Mouse (Mus musculus) v-Abl transformed pro-B cells (cell line): ENCODE measurements around the gene Hs6st1.

Experiments used
- in situ Hi-C, 2 experiments: fragments of 400-800 bp; cut with MboI; formaldehyde crosslinking; loops; one replicate each; pipeline ENCODE4 v1.15.1; 2025; ENCODE audit not compliant: unreplicated experiment in 2 of 2

The Hs6st1 gene

GRCm38 (mm10) chr1:36118061-36118685 lies 50.0 kb downstream of the Hs6st1 start:
- in situ Hi-C loops = no loop called here

DNA sequence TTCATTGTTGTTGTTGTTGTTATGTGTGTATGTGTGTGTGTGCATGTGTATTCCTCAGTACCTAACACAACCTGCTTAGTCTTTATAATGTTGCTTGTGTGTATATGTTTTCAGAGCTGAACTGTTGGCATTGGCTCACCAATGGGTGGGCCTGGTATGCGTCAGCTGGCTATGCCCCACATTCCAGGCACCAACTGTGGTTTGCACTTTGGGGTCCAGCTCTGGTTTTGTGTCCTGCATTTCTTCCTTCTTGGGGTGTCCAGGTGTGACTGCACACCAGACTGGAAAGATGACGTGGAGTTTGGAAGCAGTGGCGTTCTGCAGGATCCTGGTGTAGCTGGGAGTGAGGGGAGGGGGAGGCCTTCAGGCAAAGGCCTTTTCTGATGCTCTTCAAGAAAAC lies 50.8 kb downstream of the Hs6st1 start:
- in situ Hi-C loops = no loop called here

DNA sequence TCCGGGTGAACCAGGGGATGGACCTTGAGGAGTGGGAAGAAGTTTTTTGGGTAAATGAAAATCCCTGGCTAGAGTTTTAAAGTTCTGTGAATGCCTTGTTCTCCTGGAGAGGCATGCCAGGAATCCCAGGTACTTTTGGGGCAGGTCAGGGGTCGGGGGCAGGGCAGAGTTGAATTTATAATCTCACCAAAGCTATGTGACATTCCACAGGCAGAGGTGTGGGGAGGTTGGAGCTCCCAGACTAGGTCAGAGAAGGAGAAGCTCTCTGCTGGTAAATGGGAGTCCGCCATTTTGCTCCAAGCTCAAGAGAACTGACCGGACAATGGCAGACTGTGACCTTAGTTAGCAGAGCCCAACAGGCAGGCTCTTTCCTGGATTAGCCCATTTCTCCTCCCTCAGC lies 51.2 kb downstream of the Hs6st1 start:
- in situ Hi-C loops = no loop called here

GRCm38 (mm10) chr1:36121172-36121571 lies 53.0 kb downstream of the Hs6st1 start:
- in situ Hi-C loops = loop anchor here in 1 of 2 experiments (10.0 kb wide), 1 partner anchor 276 kb away; no protein-coding TSS in a partner anchor

DNA sequence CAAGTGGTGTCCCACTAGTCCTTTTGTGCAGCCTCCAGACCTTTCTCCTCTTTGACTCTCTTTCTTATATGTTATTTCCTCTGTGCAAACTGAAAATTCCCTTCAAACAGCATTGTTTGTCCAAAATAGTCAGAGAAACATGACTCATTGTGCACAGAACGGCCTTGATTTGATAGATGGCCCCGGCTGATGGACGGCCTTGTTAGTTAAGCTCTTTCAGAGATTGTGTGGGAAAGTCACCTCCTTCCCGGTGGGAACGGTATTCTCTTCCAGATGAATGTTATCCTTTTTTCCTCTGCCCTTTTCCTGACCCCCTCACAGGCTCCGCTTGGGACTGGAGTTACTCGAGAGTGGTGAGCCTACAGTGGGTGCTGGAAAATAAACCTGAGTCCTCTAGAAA lies 56.9 kb downstream of the Hs6st1 start:
- in situ Hi-C loops = loop anchor here in 1 of 2 experiments (10.0 to 25.0 kb wide), 3 partner anchors 280 to 1263 kb away; no protein-coding TSS in a partner anchor

DNA sequence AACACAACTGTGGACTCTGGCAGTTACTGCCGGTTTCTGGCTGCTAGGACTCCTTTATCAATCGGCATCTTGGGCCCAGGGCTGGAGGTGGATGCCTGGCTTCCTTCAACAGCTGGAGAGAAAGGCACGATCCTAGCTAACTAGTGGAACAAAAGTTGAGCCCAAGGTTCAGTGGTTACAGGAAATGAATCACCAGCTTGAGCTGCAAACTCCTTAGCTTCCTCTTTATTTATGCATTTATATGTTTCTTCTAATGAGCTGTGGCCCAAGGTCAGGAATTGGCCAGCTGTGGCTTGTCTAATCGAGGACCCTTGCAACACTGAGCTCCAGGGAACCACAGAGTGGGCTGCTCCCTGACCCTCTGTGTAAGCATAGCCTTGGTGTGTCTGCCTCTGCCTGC lies 60.9 kb downstream of the Hs6st1 start:
- in situ Hi-C loops = loop anchor here in 1 of 2 experiments (10.0 to 25.0 kb wide), 3 partner anchors 284 to 1267 kb away; no protein-coding TSS in a partner anchor

- in situ Hi-C loops = loop anchor here (5.0 to 25.0 kb wide), 8 partner anchors 63 to 1268 kb away; partner anchors contain the start of gene Hs6st1 (in 2 of the 2)
Measured at GRCm38 (mm10) chr1:36129881-36130280, 61.7 kb downstream of the Hs6st1 start.

DNA sequence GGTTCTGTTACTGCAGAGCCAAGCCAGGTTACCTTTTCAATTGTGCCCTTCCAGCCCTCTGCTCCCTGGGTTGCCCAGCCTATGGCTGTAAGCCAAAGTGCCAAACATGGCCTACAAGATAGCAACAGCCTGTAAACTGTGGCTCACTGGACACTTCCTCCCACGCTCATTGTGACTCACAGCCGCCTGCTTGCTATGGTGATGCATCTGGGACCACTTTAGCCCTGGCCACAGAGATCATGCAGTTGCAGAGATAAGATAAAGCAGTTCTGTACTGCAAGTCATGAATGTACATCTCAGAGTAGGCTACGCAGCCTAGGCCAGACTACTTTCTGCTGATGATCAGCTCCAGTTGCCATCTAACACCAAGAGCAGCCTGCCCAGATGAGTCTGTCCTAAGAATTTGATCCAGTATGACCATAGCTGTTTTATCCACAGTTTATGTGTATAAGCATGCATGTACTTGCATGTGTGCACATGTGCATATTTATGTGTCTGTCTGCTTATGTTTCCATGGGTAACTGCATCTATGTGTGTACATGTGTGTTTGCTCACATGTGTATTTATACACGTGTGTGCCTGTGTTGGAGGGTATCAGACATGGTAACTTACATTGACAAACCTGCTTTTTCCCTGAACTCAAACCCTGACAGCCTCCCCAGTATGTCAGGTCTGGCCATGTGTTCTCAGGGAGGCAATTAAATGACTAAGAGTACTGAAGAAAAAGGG lies 62.3 kb downstream of the Hs6st1 start:
- in situ Hi-C loops = loop anchor here (5.0 to 25.0 kb wide), 7 partner anchors 63 to 1268 kb away; partner anchors contain the start of gene Hs6st1 (in 2 of the 2)

GRCm38 (mm10) chr1:36131154-36131553 lies 63.0 kb downstream of the Hs6st1 start:
- in situ Hi-C loops = loop anchor here (5.0 to 25.0 kb wide), 7 partner anchors 64 to 1269 kb away; partner anchors contain the start of gene Hs6st1 (in 2 of the 2)

DNA sequence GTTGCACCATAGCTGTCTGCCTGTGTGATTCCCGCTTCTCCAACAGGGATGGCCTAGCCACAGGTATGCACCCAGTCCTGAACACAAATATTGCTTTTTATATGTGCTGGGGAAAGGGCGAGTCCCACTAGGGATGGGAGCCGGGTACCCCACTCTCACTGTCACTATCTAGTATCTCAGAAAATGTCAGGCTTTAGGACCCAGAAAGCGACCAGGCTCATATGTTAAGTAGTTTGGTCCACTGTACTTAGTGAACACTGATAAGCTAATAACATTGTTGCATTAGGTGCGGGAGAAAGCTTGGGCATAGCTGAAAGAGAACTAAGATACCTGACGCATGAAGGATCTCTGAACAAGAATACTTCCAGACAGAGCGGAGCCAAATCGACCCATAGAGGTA lies 63.6 kb downstream of the Hs6st1 start:
- in situ Hi-C loops = loop anchor here (5.0 to 25.0 kb wide), 7 partner anchors 64 to 1269 kb away; partner anchors contain the start of gene Hs6st1 (in 2 of the 2)

- in situ Hi-C loops = loop anchor here (5.0 to 25.0 kb wide), 7 partner anchors 65 to 1270 kb away; partner anchors contain the start of gene Hs6st1 (in 2 of the 2)
Measured at GRCm38 (mm10) chr1:36132211-36132610, 64.0 kb downstream of the Hs6st1 start.

DNA sequence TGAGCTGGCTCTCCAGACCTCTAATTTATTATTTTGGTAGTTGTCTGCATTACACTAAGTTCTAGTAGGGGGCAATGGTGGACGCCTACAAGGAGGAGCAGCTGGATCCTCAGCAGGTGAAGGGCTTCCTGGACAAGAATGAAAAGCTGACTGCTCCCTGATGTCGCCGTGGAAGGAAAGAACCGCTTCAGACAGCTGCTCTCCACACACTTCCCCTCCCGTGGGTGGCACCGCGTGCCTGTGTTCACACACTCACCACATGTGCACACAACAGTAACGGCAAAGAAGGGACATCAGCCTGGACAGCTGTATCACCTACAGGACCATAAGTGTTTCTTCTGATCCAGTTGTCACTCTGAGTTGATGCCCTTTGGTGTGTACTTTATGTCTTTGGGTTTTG lies 64.8 kb downstream of the Hs6st1 start:
- in situ Hi-C loops = loop anchor here (5.0 to 25.0 kb wide), 7 partner anchors 66 to 1271 kb away; partner anchors contain the start of gene Hs6st1 (in 2 of the 2)

DNA sequence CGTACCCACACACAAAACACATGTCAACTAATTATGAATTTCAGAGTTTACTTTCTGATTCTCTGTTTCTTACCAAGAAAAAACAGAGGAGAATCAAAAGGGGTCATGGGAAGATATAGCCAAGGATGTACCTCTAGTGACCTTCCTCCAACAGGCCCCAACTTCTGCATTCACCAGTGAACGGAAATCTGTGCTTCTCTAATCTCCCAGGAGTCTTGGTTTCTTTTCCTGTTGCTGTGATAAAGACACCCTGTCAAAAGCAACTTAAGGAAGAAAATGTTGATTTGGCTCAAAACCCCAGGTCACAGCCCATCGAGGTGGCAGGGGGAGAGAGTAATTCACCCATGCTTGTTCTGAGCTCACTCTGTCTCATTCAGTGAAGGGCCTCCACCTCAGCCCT lies 65.4 kb downstream of the Hs6st1 start:
- in situ Hi-C loops = loop anchor here (5.0 to 25.0 kb wide), 7 partner anchors 66 to 1271 kb away; partner anchors contain the start of gene Hs6st1 (in 2 of the 2)

DNA sequence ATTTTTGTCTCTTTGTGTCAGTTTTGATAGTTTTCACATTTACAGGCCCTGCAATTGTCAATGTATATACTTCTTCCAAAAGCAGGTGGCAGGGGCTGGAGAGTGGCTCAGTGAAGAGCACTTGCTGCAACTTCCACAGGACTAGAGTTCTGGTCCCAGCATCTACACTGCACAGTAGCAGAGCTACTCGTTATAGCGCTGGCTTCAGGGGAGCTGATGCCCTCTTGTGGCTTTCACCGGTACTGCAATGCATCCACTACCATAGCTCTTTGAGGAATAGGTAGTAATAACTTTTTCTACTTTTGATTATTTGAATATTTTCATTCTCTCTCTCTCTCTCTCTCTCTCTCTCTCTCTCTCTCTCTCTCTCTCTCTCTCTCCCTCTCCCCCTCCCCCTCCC lies 66.4 kb downstream of the Hs6st1 start:
- in situ Hi-C loops = loop anchor here (5.0 to 25.0 kb wide), 7 partner anchors 67 to 1272 kb away; partner anchors contain the start of gene Hs6st1 (in 2 of the 2)

DNA sequence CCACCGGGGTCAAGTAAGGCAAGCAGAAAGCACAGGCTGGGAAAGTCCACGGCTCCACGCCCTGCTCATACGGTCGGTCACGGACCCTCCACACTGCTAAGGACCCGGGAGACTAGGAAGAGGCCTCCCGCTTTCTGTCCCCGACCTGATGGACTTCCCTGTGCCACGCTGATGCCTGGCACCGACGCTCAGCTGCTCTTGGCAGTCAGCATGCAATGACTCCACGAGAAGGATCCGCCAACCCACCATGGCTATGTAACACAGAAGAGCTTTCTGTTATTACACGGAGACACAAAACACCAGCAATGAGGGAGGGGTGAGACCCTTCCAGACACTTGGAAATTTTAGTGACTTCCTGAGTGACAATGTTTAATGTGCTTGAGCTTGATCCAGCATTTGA lies 72.1 kb downstream of the Hs6st1 start:
- in situ Hi-C loops = loop anchor here in 1 of 2 experiments (25.0 kb wide), 2 partner anchors 753 to 1278 kb away; no protein-coding TSS in a partner anchor

DNA sequence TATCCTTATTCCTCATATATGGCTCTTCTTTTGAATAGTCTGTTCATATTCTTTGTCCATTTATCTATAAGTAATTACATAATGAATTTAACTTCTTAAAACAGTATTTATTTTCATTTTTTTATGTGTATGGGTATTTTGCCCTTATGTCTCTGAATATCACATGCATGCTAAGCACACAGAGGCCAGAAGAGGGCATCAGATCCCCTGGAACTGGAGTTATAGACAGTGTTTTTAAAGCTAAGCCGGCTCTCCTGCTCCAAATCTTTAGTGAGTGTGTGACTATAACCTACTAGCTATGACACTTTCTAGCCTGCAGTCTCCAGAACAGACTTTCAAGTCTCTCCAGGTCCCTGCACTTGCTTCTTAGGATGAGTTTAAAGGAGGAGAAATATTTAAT lies 76.8 kb downstream of the Hs6st1 start:
- in situ Hi-C loops = loop anchor here (5.0 to 25.0 kb wide), 4 partner anchors 132 to 1283 kb away; no protein-coding TSS in a partner anchor

DNA sequence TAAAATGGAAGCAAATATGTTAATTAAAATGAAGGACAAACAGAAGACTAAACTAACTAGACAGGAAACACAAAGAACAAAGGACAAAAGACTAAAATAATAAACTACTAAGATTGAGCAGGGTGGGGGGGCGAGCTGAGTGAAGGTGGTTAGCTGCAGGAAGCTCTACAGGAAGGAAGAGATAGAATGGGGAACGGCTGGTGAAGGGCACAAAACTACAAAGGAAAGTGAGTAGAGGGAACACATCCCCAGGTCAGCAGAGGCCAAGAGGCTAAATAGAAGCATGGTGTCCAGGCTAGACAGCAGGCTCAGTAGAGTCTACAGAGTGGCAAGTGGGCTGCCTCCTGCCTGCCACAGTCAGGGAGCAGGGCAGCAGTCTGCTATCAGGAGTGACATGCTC lies 80.6 kb downstream of the Hs6st1 start:
- in situ Hi-C loops = loop anchor here (5.0 to 25.0 kb wide), 4 partner anchors 128 to 1287 kb away; no protein-coding TSS in a partner anchor

- in situ Hi-C loops = loop anchor here (5.0 to 25.0 kb wide), 4 partner anchors 128 to 1287 kb away; no protein-coding TSS in a partner anchor
Measured at GRCm38 (mm10) chr1:36149411-36149810, 81.2 kb downstream of the Hs6st1 start.
